Mouse (Mus musculus): ENCODE measurements around the gene Socs7.

- TF ChIP-seq CTCF (conservative IDR thresholded peaks at IDR 0.05; ENCODE audit: insufficient read depth, insufficient read length, low read depth, low read length) (no peak), POLR2A (IDR thresholded peaks at IDR 0.05; ENCODE audit: low read depth, low read length) (no peak)
These were observed 1.3 kb downstream of the Socs7 start for GRCm38 (mm10) chr11:97363644-97363995.
